Mouse (Mus musculus) embryonic facial prominence, embryonic 10.5 days (tissue): ENCODE measurements at regions not wholly inside any gene's neighbourhood (a gene's known extent, or its start where the extent isn't known, plus 50 kb on each side); places are given as distances from the start of the nearest gene placed in this dataset.

Experiments
- DNase-seq: peaks from one replicate; pipeline ENCODE4 v3.0.0-alpha.2; 2017; ENCODE audit warnings: low spot score
- H3K27ac ChIP-seq: fragments of 300-500 bp; sonication (generic); replicated peaks from 2 replicates; pipeline ENCODE4 v1.5.1; 2016; ENCODE audit warnings: mild to moderate bottlenecking
- H3K27me3 ChIP-seq: fragments of 300-500 bp; sonication (generic); replicated peaks from 2 replicates; pipeline ENCODE4 v1.6.1; 2016; ENCODE audit warnings: low read depth, mild to moderate bottlenecking; ENCODE audit not compliant: poor library complexity, severe bottlenecking
- H3K36me3 ChIP-seq: fragments of 300-500 bp; sonication (generic); replicated peaks from 2 replicates; pipeline ENCODE4 v1.6.1; 2016; ENCODE audit warnings: mild to moderate bottlenecking, moderate library complexity
- H3K4me1 ChIP-seq: fragments of 300-500 bp; sonication (generic); 2 replicates; pipeline ENCODE4 v1.6.1; 2016
- H3K4me3 ChIP-seq: fragments of 300-500 bp; sonication (generic); 2 replicates; pipeline ENCODE4 v1.5.1; 2016; ENCODE audit warnings: mild to moderate bottlenecking, moderate library complexity
- H3K9me3 ChIP-seq: fragments of 300-500 bp; sonication (generic); 2 replicates; pipeline ENCODE4 v1.6.1; 2016; ENCODE audit warnings: mild to moderate bottlenecking
- WGBS: fragments of 180-500 bp; shearing (Covaris S2); methylation state at CpG from one replicate; pipeline ENCODE4 v1.1.7; 2016; 5-methylcytosine and 5-hydroxymethylcytosine counted together

DNA sequence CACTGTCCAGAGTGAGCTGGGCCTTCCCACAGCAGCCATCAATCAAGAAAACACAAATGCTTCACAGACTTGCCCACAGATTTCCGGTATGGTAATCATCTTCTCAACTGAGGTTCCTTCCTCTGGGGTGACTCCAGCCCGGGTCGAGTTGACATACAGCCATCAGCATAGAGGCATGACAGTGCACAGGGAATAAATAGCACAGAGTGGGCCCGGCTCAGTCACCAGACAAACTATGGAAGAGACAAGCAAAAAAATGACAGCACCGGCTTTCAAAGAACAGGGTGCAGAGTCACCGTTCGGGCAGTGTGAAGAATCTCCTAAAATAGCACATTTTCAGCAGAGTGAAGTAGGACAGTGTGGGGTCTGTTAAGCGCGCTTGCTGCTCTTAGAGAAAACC, 103.7 kb upstream of the Npas2 start:
- no peaks in the 10 kb centered on the region for H3K27me3 ChIP-seq
- no peak overlapping the region for H3K27ac ChIP-seq
- H3K4me3 ChIP-seq, result no peak overlapping the region
- no peaks in the 10 kb centered on the region for H3K36me3 ChIP-seq
- DNase-seq, result peak; percentile 3
- WGBS, result 81% methylated on average over 9 of the region's 9 CpGs
- no peaks in the 10 kb centered on the region for H3K9me3 ChIP-seq
- no peaks in the 10 kb centered on the region for H3K4me1 ChIP-seq

DNA sequence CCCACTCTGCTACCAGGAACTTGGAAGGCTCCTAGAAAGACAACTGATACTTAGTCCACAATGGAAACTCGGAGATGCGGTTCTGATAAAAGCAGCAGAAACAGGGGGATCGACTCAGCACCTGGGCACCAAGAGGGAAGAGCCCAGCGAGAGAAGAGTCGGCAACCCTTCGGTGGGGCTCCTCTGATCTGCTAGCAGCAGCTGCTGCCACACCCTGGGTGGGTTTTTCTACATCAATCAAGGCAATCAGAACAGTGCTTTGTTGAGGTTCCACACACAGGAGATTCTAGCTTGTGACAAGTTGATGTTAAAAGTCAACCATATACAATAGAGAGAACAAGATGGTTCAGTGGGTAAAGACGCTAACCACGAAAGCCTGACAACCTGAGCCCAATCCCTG, 102.4 kb upstream of the Npas2 start:
- Histone ChIP-seq H3K27me3 (no peaks in the 10 kb centered on the region), H3K27ac (no peak overlapping the region), H3K4me1 (no peaks in the 10 kb centered on the region), H3K9me3 (no peaks in the 10 kb centered on the region), H3K36me3 (no peaks in the 10 kb centered on the region), H3K4me3 (no peak overlapping the region)
- 92% methylated on average over 8 of the region's 8 CpGs for WGBS
- no peak for DNase-seq

DNA sequence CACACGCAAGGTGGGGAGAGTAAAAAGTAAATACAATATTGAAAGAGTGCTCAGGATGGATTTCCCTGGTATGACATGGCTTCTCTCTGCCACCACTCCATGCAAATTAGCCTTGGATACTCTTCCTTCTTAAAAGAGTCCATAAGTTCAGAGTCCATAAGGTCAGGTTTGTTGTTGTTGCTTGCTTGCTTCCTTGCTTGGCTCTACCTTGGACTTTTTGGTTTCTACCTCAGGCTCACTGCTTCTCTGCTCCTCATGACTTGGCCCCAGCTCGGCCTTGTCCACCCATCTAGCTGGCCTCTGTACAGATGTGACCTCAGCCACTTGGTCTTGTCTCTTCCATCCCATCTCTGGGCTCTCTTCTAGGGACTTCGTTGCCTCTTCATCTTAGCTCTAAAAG, 101.9 kb upstream of the Npas2 start:
- H3K27me3 ChIP-seq, result no peaks in the 10 kb centered on the region
- no peak overlapping the region for H3K27ac ChIP-seq
- no peaks in the 10 kb centered on the region for H3K9me3 ChIP-seq
- H3K4me3 ChIP-seq, result no peak overlapping the region
- WGBS, result 87% methylated on average over 3 of the region's 3 CpGs
- H3K4me1 ChIP-seq, result no peaks in the 10 kb centered on the region
- H3K36me3 ChIP-seq, result no peaks in the 10 kb centered on the region
- no peak for DNase-seq

DNA sequence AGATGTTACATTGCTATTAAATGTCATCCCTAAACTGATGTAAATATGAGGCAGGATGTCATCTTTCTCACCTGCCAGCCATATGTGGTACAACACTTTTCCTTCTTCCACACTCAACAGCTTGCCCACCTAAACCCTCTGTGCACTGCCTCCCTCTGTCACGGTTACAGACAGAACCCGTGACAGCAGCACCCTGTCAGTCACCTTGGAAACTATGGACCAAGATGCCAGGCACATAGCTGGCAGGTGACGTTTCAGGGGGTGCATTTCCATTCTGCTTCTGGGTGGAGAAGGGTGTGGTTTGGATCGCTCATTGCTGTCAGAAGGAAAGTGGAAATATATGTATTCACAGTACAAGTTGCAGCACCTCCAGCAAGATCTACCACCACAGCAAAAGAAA, 100.2 kb upstream of the Npas2 start:
- H3K4me1 ChIP-seq, result no peaks in the 10 kb centered on the region
- H3K9me3 ChIP-seq, result no peaks in the 10 kb centered on the region
- no peak for DNase-seq
- no peak overlapping the region for H3K4me3 ChIP-seq
- H3K36me3 ChIP-seq, result no peaks in the 10 kb centered on the region
- H3K27ac ChIP-seq, result no peak overlapping the region
- no peaks in the 10 kb centered on the region for H3K27me3 ChIP-seq
- WGBS, result 82% methylated on average over 4 of the region's 4 CpGs

DNA sequence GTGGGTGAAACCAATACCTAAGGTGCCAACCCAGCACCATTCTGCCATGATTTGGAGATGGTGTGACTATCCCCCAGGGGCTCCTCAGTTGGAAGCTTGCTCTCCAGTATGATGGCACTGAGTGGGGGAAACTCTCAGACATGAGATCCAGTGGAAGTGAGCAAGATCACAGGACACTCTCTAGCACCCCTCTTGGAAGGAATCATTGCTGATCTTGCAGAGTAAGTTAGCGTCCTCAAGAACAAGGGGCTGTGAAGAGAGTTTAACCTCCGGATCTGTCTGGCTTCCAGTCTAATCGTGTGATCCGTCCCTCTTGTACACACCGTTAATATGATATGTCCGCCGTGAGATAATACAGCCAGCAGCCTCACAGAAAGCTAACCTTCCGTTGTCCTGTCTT, 99.5 kb upstream of the Npas2 start:
- H3K27me3 ChIP-seq, result no peaks in the 10 kb centered on the region
- H3K4me3 ChIP-seq, result no peak overlapping the region
- WGBS, result 91% methylated on average over 8 of the region's 8 CpGs
- H3K36me3 ChIP-seq, result no peaks in the 10 kb centered on the region
- H3K27ac ChIP-seq, result no peak overlapping the region
- H3K4me1 ChIP-seq, result no peaks in the 10 kb centered on the region
- DNase-seq, result no peak
- H3K9me3 ChIP-seq, result no peaks in the 10 kb centered on the region

DNA sequence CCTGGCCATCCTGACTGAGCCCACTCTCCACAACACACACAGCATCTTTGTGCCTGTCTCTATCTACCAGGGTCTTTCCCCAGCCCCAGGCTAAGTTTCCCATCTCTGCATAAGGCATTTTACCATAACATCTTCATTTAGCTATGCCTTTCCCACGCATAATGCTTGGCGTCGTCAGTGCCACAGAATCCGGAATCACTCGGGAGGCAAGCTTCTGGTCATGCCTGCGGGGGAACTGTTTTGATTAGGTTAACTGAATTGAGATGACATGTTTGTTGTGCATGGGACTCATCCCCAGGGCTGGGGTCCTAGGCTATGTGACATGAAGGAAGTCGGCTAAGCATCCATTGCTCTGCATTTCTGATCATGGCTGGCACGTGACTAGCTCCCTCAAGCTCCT, 97.6 kb upstream of the Npas2 start:
- no peaks in the 10 kb centered on the region for H3K27me3 ChIP-seq
- H3K9me3 ChIP-seq, result no peaks in the 10 kb centered on the region
- no peak for DNase-seq
- H3K36me3 ChIP-seq, result no peaks in the 10 kb centered on the region
- WGBS, result 88% methylated on average over 8 of the region's 8 CpGs
- no peak overlapping the region for H3K27ac ChIP-seq
- H3K4me3 ChIP-seq, result no peak overlapping the region
- H3K4me1 ChIP-seq, result no peaks in the 10 kb centered on the region

DNA sequence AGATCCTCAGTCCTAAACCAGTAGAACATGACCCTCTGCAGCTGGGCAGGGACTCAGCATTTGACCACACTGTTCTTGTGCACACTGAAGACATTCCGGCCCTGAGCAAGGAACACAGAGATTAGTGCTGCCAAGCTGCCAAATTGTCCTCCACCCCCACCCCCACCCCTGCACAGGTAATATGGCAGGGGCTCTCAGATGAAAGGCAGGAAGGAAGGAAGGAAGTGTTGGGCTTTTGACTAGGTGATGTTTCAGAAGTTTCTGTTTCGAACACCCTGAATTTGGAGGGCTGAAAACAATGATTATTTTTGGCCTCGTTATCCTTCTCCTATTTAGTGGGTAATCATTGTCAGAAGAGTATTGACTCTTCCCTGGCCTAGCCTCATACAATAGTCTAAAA, 96.8 kb upstream of the Npas2 start:
- no peaks in the 10 kb centered on the region for H3K9me3 ChIP-seq
- DNase-seq, result no peak
- no peaks in the 10 kb centered on the region for H3K36me3 ChIP-seq
- no peak overlapping the region for H3K4me3 ChIP-seq
- 89% methylated on average over 3 of the region's 3 CpGs for WGBS
- H3K4me1 ChIP-seq, result no peaks in the 10 kb centered on the region
- H3K27me3 ChIP-seq, result no peaks in the 10 kb centered on the region
- no peak overlapping the region for H3K27ac ChIP-seq

DNA sequence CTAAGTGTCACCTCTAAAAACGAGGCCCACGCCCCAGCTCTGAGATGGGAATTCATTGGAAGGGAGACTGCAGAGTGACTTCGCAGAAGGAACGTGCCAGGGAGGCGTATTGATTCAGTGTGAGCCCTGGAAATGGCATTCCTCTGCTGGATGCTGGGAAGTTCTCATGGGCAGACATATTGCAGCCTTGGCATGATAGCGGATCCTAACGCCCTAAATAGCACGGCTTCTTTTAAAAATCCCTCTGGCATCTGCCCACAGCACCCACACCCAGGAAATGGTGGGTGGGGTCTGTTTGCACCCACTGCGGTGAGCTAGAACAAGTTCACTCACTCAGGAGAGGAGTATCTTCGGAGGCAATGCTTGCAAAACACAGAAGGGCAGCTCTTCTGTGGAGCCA, 96.0 kb upstream of the Npas2 start:
- no peak overlapping the region for H3K4me3 ChIP-seq
- WGBS, result 92% methylated on average over 10 of the region's 10 CpGs
- DNase-seq, result no peak
- no peaks in the 10 kb centered on the region for H3K9me3 ChIP-seq
- H3K4me1 ChIP-seq, result no peaks in the 10 kb centered on the region
- H3K36me3 ChIP-seq, result no peaks in the 10 kb centered on the region
- no peaks in the 10 kb centered on the region for H3K27me3 ChIP-seq
- H3K27ac ChIP-seq, result no peak overlapping the region

DNA sequence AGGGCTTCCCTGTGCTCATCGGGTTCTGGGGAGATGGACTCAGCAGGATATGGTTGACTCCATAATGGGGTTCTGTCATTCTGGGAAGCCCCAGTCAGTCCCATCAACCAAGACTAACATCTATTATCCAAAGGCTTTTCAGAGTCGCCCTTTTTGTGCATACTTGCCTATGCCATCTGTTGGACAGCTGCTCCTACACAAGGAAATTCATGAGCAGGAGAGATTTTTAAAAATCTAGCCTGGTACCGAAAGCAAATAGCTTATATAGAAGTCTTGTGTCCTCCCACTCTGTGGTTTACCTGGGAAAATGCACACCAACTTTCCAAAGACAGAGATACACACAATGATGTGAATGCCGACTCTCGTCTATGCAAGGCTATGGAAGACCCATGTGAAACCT, 95.4 kb upstream of the Npas2 start:
- whole genome bisulfite sequencing, result 89% methylated on average over 5 of the region's 5 CpGs

DNA sequence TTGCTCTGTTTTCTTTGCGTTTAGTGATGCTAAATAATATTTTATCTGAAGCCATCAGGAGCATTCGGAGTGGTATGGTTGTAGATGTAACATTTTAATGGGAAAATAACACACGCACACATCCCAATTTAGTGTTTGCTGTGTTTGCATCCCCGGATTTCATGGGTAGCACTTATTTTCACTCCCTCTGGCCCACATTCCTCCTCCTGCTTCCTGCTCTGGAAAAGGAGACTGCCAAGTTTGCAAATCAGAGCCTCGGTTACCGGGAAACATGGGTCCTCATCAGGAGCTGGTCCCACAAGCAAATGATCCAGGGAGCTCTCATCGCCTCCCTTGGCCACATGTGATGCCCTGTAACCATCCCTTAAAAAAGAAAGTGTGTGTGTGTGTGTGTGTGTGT, 94.3 kb upstream of the Npas2 start:
- Histone ChIP-seq H3K4me3 (no peak overlapping the region), H3K27me3 (no peaks in the 10 kb centered on the region), H3K36me3 (no peaks in the 10 kb centered on the region), H3K4me1 (no peaks in the 10 kb centered on the region), H3K27ac (no peak overlapping the region), H3K9me3 (no peaks in the 10 kb centered on the region)
- DNase-seq, result no peak
- 87% methylated on average over 7 of the region's 7 CpGs for WGBS

More for the DNA sequence above, 95.4 kb upstream of the Npas2 start:
- Histone ChIP-seq H3K36me3 (no peaks in the 10 kb centered on the region), H3K4me1 (no peaks in the 10 kb centered on the region), H3K9me3 (no peaks in the 10 kb centered on the region), H3K4me3 (no peak overlapping the region), H3K27me3 (no peaks in the 10 kb centered on the region), H3K27ac (no peak overlapping the region)
- DNase-seq, result no peak

DNA sequence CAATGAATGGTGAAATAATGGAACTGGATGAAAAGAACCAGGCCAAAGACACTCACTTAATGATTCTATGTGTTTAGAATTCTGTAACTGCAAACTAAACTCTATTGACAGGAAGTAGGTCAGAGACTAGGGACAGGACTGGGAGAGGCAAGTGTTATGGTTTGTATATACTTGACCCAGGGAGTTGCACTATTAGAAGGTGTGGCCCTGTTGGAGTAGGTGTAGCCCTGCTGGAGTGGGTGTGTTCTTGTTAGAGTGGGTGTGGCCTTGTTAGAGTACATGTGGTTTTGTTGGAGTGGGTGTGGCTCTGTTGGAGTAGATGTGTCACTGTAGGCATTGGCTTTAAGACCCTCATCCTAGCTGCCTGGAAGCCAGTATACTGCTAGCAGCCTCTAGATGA, 93.0 kb upstream of the Npas2 start:
- H3K27ac ChIP-seq, result no peak overlapping the region

DNA sequence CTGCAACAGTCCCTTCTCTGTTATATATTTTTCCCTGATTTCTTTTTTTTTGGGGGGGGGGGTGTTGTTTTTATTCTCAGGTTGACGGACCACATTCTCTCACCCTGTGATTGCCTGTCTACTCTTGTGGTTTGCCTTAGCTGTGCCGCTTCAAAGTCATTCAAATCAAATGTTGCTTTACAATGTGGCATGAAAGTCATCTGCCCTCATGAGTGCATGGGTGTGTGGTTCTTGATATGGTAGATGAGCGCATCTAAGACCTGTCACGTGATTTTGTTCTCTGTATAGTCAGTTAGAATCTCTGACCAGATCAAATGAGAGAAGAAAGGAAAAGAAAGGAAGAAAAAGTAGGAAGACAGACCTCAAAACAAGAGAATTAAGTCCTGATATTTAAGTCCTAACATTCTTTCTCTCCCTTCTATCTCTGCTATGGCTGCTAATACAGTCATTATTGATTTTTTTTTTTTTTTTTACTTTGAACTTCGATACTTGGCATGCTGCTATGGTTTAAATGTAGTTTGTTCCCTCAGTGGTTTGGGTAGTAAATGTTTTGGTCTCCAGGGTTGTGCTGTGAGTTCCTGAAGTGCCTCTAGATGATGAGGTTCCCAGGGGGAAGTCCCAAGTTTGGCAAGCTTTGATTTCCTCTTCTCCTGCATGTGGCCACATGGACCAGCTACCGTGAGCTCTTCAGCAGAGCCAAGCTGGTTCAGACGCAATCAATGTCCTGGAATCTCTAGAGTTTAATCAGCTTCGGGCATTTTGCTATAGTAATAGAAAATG, 91.2 kb upstream of the Npas2 start:
- no peak for DNase-seq
- Histone ChIP-seq H3K9me3 (no peaks in the 10 kb centered on the region), H3K4me3 (no peak overlapping the region), H3K4me1 (peaks cover 23% of the 10 kb centered on the region), H3K27ac (no peak overlapping the region), H3K27me3 (no peaks in the 10 kb centered on the region), H3K36me3 (no peaks in the 10 kb centered on the region)
- 88% methylated on average over 8 of the region's 8 CpGs for WGBS

More for the DNA sequence above, 93.0 kb upstream of the Npas2 start:
- Histone ChIP-seq H3K4me3 (no peak overlapping the region), H3K4me1 (peaks cover 5% of the 10 kb centered on the region), H3K27me3 (no peaks in the 10 kb centered on the region), H3K9me3 (no peaks in the 10 kb centered on the region), H3K36me3 (no peaks in the 10 kb centered on the region)
- no peak for DNase-seq

DNA sequence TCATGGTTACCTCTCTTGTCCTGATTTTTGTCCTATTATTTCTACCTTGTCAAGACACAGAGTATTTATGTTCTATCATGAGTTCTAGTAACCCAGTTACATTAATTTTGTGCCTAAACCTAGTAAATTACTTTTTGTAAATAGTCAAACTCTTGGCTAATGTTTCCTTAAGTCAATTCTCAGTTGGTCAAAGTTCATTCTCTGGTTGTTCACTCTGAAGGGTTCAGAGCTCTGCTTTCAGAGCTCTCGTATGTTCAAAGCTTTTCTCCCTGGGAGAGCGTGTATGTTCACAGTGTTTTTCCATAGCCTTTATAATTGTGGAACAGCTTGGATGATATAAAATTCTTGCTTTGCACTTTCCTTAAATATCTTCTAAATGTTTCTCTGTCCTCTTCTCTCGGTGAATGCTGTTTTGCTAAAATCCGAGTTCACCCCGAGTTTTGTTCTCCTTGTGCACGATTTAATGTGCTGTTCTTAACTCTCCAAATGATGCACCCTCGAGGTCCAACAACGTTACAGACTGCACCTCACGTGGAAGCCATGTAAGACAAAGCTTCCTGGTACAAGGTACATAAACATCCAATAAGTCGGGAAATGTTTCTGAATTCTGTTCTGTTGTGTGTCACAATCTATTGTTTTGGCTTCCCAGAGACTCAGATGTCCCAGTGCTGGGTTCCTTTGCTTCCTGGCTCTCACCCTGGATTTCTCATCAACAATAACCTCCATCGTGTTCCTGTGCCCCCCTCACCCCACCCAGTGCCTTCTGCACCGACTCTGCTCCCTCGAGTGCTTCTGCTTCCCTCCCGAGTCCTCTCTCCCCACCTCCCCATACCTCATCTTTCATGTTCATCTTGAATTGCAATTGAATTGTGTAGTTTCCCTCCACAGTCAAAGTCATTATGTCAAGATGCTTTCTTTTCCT, 90.3 kb upstream of the Npas2 start:
- DNase-seq, result no peak

More for the DNA sequence above, 90.3 kb upstream of the Npas2 start:
- Histone ChIP-seq H3K4me1 (peaks cover 31% of the 10 kb centered on the region), H3K36me3 (no peaks in the 10 kb centered on the region), H3K27ac (no peak overlapping the region), H3K27me3 (no peaks in the 10 kb centered on the region), H3K9me3 (no peaks in the 10 kb centered on the region), H3K4me3 (no peak overlapping the region)
- WGBS, result 87% methylated on average over 14 of the region's 14 CpGs
